Mouse (Mus musculus) small intestine, adult 2 months (tissue): Measurements from ENCODE around the gene Amdhd1. TPM values are rescaled to one million over a fixed set of nuclear protein-coding genes. Genes with fewer than 3 reads are reported as not detected.

Experiments used
- H3K27ac ChIP-seq: fragments of 200-500 bp; 2 replicates; pipeline ENCODE4 v1.5.1; 2012; ENCODE audit warnings: low read depth, low read length, control low read depth, inconsistent platforms; ENCODE audit not compliant: insufficient read depth
- H3K27me3 ChIP-seq: fragments of 200-500 bp; 2 replicates; pipeline ENCODE4 v1.6.1; 2012; ENCODE audit warnings: mild to moderate bottlenecking, moderate library complexity, low read length, inconsistent platforms; ENCODE audit not compliant: control insufficient read depth, insufficient read depth
- H3K36me3 ChIP-seq: fragments of 200-500 bp; 2 replicates; pipeline ENCODE4 v1.6.1; 2012; ENCODE audit warnings: mild to moderate bottlenecking, low read length, control low read depth, inconsistent platforms; ENCODE audit not compliant: control insufficient read depth, insufficient read depth
- H3K4me1 ChIP-seq: fragments of 200-500 bp; 2 replicates; pipeline ENCODE4 v1.6.1; 2012; ENCODE audit warnings: low read length, inconsistent platforms, mixed read lengths; ENCODE audit not compliant: control insufficient read depth, insufficient read depth, insufficient read length
- H3K4me3 ChIP-seq: fragments of 200-500 bp; 2 replicates; pipeline ENCODE4 v1.5.1; 2012; ENCODE audit warnings: low read depth, mild to moderate bottlenecking, control low read depth, inconsistent platforms, low read length, moderate library complexity
- CTCF ChIP-seq: fragments of 200-500 bp; IDR thresholded peaks from 2 replicates; pipeline ENCODE4 v1.5.1; 2012; ENCODE audit warnings: low read depth, mild to moderate bottlenecking, control low read depth, inconsistent platforms, low read length, moderate library complexity, mixed read lengths; ENCODE audit not compliant: insufficient replicate concordance, insufficient read length; ENCODE audit errors: extremely low read depth
- POLR2A ChIP-seq: fragments of 200-500 bp; IDR thresholded peaks from 2 replicates; pipeline ENCODE4 v1.6.1; 2012; ENCODE audit warnings: low read depth, mild to moderate bottlenecking, control low read depth, inconsistent platforms, low read length, moderate library complexity
- WGBS: fragments of 180-500 bp; shearing (Covaris S2); methylation state at CpG from one replicate; pipeline ENCODE4 v1.1.7; 2018; 5-methylcytosine and 5-hydroxymethylcytosine counted together
- polyA plus RNA-seq: library from polyadenylated mRNA; depleted of rRNA; stranded (reverse); fragments of >200 nt; gene quantifications from 2 replicates; pipeline ENCODE4 v1.2.3, GENCODE M21; 2012

Amdhd1 gene
- polyA plus RNA-seq, 1 experiment, result 0.24 TPM

DNA sequence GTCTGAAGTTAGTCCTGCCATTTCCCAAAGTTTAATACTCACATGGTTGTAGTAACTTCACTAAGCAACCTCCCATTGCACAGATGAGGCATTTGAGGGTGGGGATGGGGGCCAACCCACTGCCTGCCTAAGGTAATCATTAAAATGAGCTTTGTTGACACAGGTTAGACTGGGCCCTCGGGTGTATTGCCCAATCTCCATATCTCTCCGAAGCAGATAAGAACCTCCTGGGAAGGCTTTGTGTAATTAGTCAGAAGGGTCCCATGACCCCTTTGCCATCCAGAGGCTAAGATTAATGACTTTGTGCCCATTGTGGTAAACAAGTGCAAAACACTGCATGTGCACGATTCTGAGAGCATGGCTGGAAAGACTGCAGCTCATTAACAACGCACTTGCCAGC lies 22.1 kb downstream of the Amdhd1 start:
- no peaks in the 10 kb centered on the region for H3K27me3 ChIP-seq
- no peak for TF ChIP-seq CTCF
- TF ChIP-seq POLR2A, result no peak
- 18% methylated on average over 4 of the region's 4 CpGs for WGBS
- H3K4me1 ChIP-seq, result peaks cover 8% of the 10 kb centered on the region; the same call in 1 of the 2 replicates
- H3K4me3 ChIP-seq, result no peak overlapping the region
- no peak overlapping the region for H3K27ac ChIP-seq
- no peaks in the 10 kb centered on the region for H3K36me3 ChIP-seq

DNA sequence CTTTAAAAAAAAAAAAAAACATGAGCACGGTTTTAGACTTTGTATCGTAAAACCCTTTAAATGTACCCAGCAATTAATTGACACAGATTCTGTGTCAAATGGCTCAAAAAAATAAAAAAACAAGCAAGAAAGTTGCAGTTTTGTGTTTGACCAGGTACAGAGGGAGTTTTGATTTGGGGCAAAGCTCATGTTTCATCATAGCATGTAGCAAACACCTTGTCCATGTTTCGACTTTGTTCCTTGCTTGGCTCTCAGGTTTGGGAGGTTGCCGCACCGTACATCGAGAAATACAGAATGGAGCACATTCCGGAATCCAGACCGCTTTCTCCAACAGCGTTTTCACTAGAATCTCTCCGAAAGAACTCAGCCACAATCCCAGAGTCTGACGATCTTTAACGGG lies 23.9 kb downstream of the Amdhd1 start:
- 49% methylated on average over 12 of the region's 12 CpGs for WGBS
- Histone ChIP-seq H3K27me3 (no peaks in the 10 kb centered on the region), H3K27ac (no peak overlapping the region), H3K36me3 (no peaks in the 10 kb centered on the region), H3K4me1 (peaks cover 8% of the 10 kb centered on the region; the same call in 1 of the 2 replicates), H3K4me3 (no peak overlapping the region)
- TF ChIP-seq POLR2A (no peak), CTCF (no peak)

DNA sequence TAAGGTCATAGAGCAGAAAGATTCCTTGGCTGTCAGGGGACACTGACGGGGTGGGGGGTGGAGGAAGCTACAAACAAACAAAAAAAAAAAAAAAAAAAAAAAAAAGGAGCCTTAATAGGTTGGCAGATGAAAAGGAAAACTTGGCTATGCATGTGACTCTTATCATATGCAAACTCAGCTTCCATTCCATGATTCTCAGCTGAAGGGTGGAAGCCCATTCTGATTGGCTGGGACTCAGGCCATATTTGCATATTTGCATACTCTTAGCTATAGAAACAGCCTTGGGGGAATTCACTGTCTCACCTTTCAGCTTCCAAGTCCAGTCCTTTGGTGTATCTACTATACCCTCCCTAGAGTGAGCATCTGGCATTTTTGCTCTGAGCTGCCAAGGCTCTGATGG lies 24.4 kb downstream of the Amdhd1 start:
- H3K36me3 ChIP-seq, result no peaks in the 10 kb centered on the region
- TF ChIP-seq CTCF, result no peak
- TF ChIP-seq POLR2A, result no peak
- H3K4me1 ChIP-seq, result peaks cover 8% of the 10 kb centered on the region; the same call in 1 of the 2 replicates
- H3K27me3 ChIP-seq, result no peaks in the 10 kb centered on the region
- H3K4me3 ChIP-seq, result no peak overlapping the region
- H3K27ac ChIP-seq, result no peak overlapping the region
- 12% methylated on average over 1 of the region's 1 CpGs for WGBS

GRCm38 (mm10) chr10:93509532-93510153 lies 30.2 kb downstream of the Amdhd1 start:
- no peak overlapping the region for H3K27ac ChIP-seq

GRCm38 (mm10) chr10:93508383-93508970 lies 31.4 kb downstream of the Amdhd1 start:
- no peak overlapping the region for H3K4me3 ChIP-seq
- H3K27me3 ChIP-seq, result no peaks in the 10 kb centered on the region
- no peaks in the 10 kb centered on the region for H3K4me1 ChIP-seq
- 61% methylated on average over 7 of the region's 7 CpGs for WGBS
- H3K36me3 ChIP-seq, result no peaks in the 10 kb centered on the region
- TF ChIP-seq POLR2A, result no peak
- TF ChIP-seq CTCF, result no peak
- H3K27ac ChIP-seq, result no peak overlapping the region

More at GRCm38 (mm10) chr10:93509532-93510153, 30.2 kb downstream of the Amdhd1 start:
- Histone ChIP-seq H3K4me1 (no peaks in the 10 kb centered on the region), H3K27me3 (no peaks in the 10 kb centered on the region), H3K36me3 (no peaks in the 10 kb centered on the region), H3K4me3 (no peak overlapping the region)
- WGBS, result 56% methylated on average over 15 of the region's 15 CpGs
- TF ChIP-seq POLR2A (no peak), CTCF (no peak)

GRCm38 (mm10) chr10:93501346-93501745 lies 38.5 kb downstream of the Amdhd1 start:
- no peaks in the 10 kb centered on the region for H3K36me3 ChIP-seq
- TF ChIP-seq POLR2A (no peak), CTCF (no peak)
- H3K4me1 ChIP-seq, result no peaks in the 10 kb centered on the region
- 85% methylated on average over 10 of the region's 10 CpGs for WGBS
- H3K27ac ChIP-seq, result no peak overlapping the region
- no peak overlapping the region for H3K4me3 ChIP-seq
- H3K27me3 ChIP-seq, result no peaks in the 10 kb centered on the region

- H3K36me3 ChIP-seq, result no peaks in the 10 kb centered on the region
- TF ChIP-seq CTCF (no peak), POLR2A (no peak)
- WGBS, result 71% methylated on average over 10 of the region's 10 CpGs
- H3K4me1 ChIP-seq, result no peaks in the 10 kb centered on the region
- H3K4me3 ChIP-seq, result no peak overlapping the region
- H3K27ac ChIP-seq, result no peak overlapping the region
- H3K27me3 ChIP-seq, result no peaks in the 10 kb centered on the region
These were observed 39.0 kb downstream of the Amdhd1 start for GRCm38 (mm10) chr10:93500864-93501263.
